Mouse (Mus musculus): ENCODE measurements around the gene Ces1e. TPM values are rescaled to one million over a fixed set of nuclear protein-coding genes. Genes with fewer than 3 reads are reported as not detected.

The Ces1e gene
- polyA plus RNA-seq, 1 experiment from 2014 or later, result not detected

- WGBS, result 60% methylated on average over 1 of the region's 1 CpGs
- no peak overlapping the region for H3K4me3 ChIP-seq
These were observed 57.4 kb downstream of the Ces1e start for GRCm38 (mm10) chr8:93171846-93172590.

GRCm38 (mm10) chr8:93163363-93163762 is 66.1 kb downstream of the Ces1e start:
- Histone ChIP-seq H3K4me2 (no peak overlapping the region), H3K4me3 (no peak overlapping the region), H3K27ac (no peak overlapping the region), H3K27me3 (no peaks in the 10 kb centered on the region), H3K9ac (no peak overlapping the region), H3K9me3 (no peaks in the 10 kb centered on the region), H3K4me1 (no peaks in the 10 kb centered on the region), H3K36me3 (no peaks in the 10 kb centered on the region)
- no peak for ATAC-seq (ENCODE audit: insufficient number of reproducible peaks, insufficient read depth, low FRiP score, low TSS enrichment, low read depth)
- 88% methylated on average over 1 of the region's 1 CpGs for WGBS

More at GRCm38 (mm10) chr8:93171846-93172590, 57.4 kb downstream of the Ces1e start:
- no peaks in the 10 kb centered on the region for H3K9me3 ChIP-seq
- no peak for ATAC-seq (ENCODE audit: insufficient number of reproducible peaks, insufficient read depth, low FRiP score, low TSS enrichment, low read depth)
- no peaks in the 10 kb centered on the region for H3K36me3 ChIP-seq
- no peak overlapping the region for H3K4me2 ChIP-seq
- no peaks in the 10 kb centered on the region for H3K4me1 ChIP-seq
- H3K27me3 ChIP-seq, result no peaks in the 10 kb centered on the region
- no peak overlapping the region for H3K9ac ChIP-seq
- H3K27ac ChIP-seq, result no peak overlapping the region

DNA sequence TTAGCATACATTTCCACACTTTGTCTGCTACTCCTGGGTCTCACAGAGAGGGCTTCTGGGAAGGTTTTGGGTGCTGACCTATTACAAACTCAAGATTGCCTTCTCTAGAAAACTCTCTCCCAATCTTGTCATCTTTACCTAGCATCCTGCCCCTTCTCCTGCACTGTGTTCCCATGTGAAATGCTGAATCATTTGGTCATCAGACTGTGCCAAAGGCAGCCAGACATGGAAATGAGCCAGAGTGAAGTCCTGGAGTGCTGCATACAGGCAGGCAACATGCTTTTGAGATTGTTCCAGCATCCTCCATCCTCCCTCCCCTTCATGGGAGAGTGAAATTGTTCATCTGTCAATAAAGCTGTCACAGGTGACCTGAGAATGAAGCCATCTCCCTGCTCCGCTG is 78.0 kb downstream of the Ces1e start:
- no peak overlapping the region for H3K4me3 ChIP-seq
- H3K9ac ChIP-seq, result no peak overlapping the region
- ATAC-seq (ENCODE audit: insufficient number of reproducible peaks, insufficient read depth, low FRiP score, low TSS enrichment, low read depth), result no peak
- H3K4me1 ChIP-seq, result no peaks in the 10 kb centered on the region
- no peak overlapping the region for H3K4me2 ChIP-seq
- no peaks in the 10 kb centered on the region for H3K27me3 ChIP-seq
- no peaks in the 10 kb centered on the region for H3K9me3 ChIP-seq
- H3K27ac ChIP-seq, result no peak overlapping the region
- no peaks in the 10 kb centered on the region for H3K36me3 ChIP-seq
- 100% methylated on average over 1 of the region's 1 CpGs for whole genome bisulfite sequencing

Other genes with a start within 250 kb of the Ces1e start
- 0.25 TPM in 1 of 2 replicates, not detected in the other for gene Ces1a, start 181.4 kb downstream of the Ces1e start, polyA plus RNA-seq (2015; fragmentation: Nextera tagmentation; extraction: Ambion mirVana)
- not detected in 2 replicates for gene Ces1b, start 149.6 kb downstream of the Ces1e start, polyA plus RNA-seq (2015; fragmentation: Nextera tagmentation; extraction: Ambion mirVana)
- gene Ces1c, start 98.3 kb downstream of the Ces1e start, polyA plus RNA-seq (2015; fragmentation: Nextera tagmentation; extraction: Ambion mirVana), result 0.17 TPM in 1 of 2 replicates, not detected in the other
- gene Ces1d, start 31.8 kb downstream of the Ces1e start, polyA plus RNA-seq (2015; fragmentation: Nextera tagmentation; extraction: Ambion mirVana), result 2.4 and 3.2 TPM in 2 replicates
- gene Ces1f, start 50.1 kb upstream of the Ces1e start, polyA plus RNA-seq (2015; fragmentation: Nextera tagmentation; extraction: Ambion mirVana), result not detected in 2 replicates
- not detected in 2 replicates for gene Ces1g, start 107.7 kb upstream of the Ces1e start, polyA plus RNA-seq (2015; fragmentation: Nextera tagmentation; extraction: Ambion mirVana)
- gene Ces1h, start 150.1 kb upstream of the Ces1e start, polyA plus RNA-seq (2015; fragmentation: Nextera tagmentation; extraction: Ambion mirVana), result not detected in 2 replicates